Mouse (Mus musculus) stomach, embryonic 14.5 days (tissue): ENCODE measurements around the gene Slc25a23. TPM values are rescaled to one million over a fixed set of nuclear protein-coding genes. Genes with fewer than 3 reads are reported as not detected.

Source experiments
- ATAC-seq: fragments of 200-750 bp; cut with Nextera tagmentation; 2 replicates; pipeline ENCODE4 v1.8.0; 2017; ENCODE audit warnings: low read depth, moderate TSS enrichment; ENCODE audit not compliant: insufficient number of reproducible peaks, insufficient read depth, low FRiP score
- H3K27ac ChIP-seq: fragments of 300-500 bp; sonication (generic); 2 replicates; pipeline ENCODE4 v1.5.1; 2014; ENCODE audit warnings: mild to moderate bottlenecking, low read length, moderate library complexity, mixed read lengths
- H3K27me3 ChIP-seq: fragments of 300-500 bp; sonication (generic); 2 replicates; pipeline ENCODE4 v1.6.1; 2014; ENCODE audit warnings: low read length, control low read depth, mixed read lengths; ENCODE audit not compliant: control insufficient read depth, insufficient read depth
- H3K36me3 ChIP-seq: fragments of 300-500 bp; sonication (generic); 2 replicates; pipeline ENCODE4 v1.6.1; 2014; ENCODE audit warnings: mild to moderate bottlenecking, control low read depth, low read length, moderate library complexity, mixed read lengths; ENCODE audit not compliant: control insufficient read depth, insufficient read depth
- H3K4me1 ChIP-seq: fragments of 300-500 bp; sonication (generic); 2 replicates; pipeline ENCODE4 v1.6.1; 2014; ENCODE audit warnings: low read length, control low read depth, mixed read lengths; ENCODE audit not compliant: control insufficient read depth, insufficient read depth
- H3K4me2 ChIP-seq: fragments of 300-500 bp; sonication (generic); replicated peaks from 2 replicates; pipeline ENCODE4 v1.6.1; 2014; ENCODE audit warnings: low read depth, low read length, control low read depth
- H3K4me3 ChIP-seq: fragments of 300-500 bp; sonication (generic); 2 replicates; pipeline ENCODE4 v1.5.1; 2014; ENCODE audit warnings: low read depth, low read length, control low read depth
- H3K9ac ChIP-seq: fragments of 300-500 bp; sonication (generic); replicated peaks from 2 replicates; pipeline ENCODE4 v1.6.1; 2014; ENCODE audit warnings: low read depth, mild to moderate bottlenecking, control low read depth, low read length, moderate library complexity, mixed read lengths
- H3K9me3 ChIP-seq: fragments of 300-500 bp; sonication (generic); 2 replicates; pipeline ENCODE4 v1.6.1; 2016; ENCODE audit warnings: low read depth, low read length, control low read depth; ENCODE audit not compliant: control insufficient read depth
- WGBS: fragments of 180-500 bp; shearing (Covaris S2); extraction: QIAGEN DNeasy Blood & Tissue Kit; methylation state at CpG from one replicate; pipeline ENCODE4 v1.1.7; 2014; 5-methylcytosine and 5-hydroxymethylcytosine counted together
- polyA plus RNA-seq: library from polyadenylated mRNA; unstranded; fragments of >200 nt; fragmentation: Nextera tagmentation; extraction: Ambion mirVana; gene quantifications from 2 replicates; pipeline ENCODE4 v1.2.1, GENCODE M21; 2014

The Slc25a23 gene
- polyA plus RNA-seq, 1 experiment from 2014 or later = 12.7 TPM

- no peaks in the 10 kb centered on the region for H3K27me3 ChIP-seq
- no peaks in the 10 kb centered on the region for H3K9me3 ChIP-seq
- no peak overlapping the region for H3K9ac ChIP-seq
- H3K27ac ChIP-seq = no peak overlapping the region
- no peaks in the 10 kb centered on the region for H3K36me3 ChIP-seq
- H3K4me3 ChIP-seq = no peak overlapping the region
- H3K4me1 ChIP-seq = 0 out of 2 replicates have a peak, but pooled peaks cover 8% of the 10 kb centered on the region
- WGBS = 96% methylated on average over 31 of the region's 31 CpGs
- H3K4me2 ChIP-seq = no peak overlapping the region
- ATAC-seq = no peak
These were observed 21.7 kb upstream of the Slc25a23 start for GRCm38 (mm10) chr17:57081234-57081842.

GRCm38 (mm10) chr17:57079919-57080318, 20.3 kb upstream of the Slc25a23 start:
- H3K27ac ChIP-seq = no peak overlapping the region
- WGBS = 59% methylated on average over 3 of the region's 3 CpGs

GRCm38 (mm10) chr17:57078336-57078735, 18.7 kb upstream of the Slc25a23 start, which contains the start of gene Dennd1c:
Gene Dennd1c, minus strand, starts transcription at chr17:57078514.
- Histone ChIP-seq H3K36me3 (no peaks in the 10 kb centered on the region), H3K4me1 (0 out of 2 replicates have a peak, but pooled peaks cover 8% of the 10 kb centered on the region), H3K4me3 (no peak within 1 kb of the TSS), H3K27me3 (no peaks in the 10 kb centered on the region), H3K9ac (no peak within 1 kb of the TSS), H3K4me2 (no peak within 1 kb of the TSS), H3K9me3 (no peaks in the 10 kb centered on the region), H3K27ac (no peak within 1 kb of the TSS)
- WGBS = 33% methylated on average over 6 of the region's 6 CpGs
- no peak for ATAC-seq

More at GRCm38 (mm10) chr17:57079919-57080318, 20.3 kb upstream of the Slc25a23 start:
- 0 out of 2 replicates have a peak, but pooled peaks cover 8% of the 10 kb centered on the region for H3K4me1 ChIP-seq
- H3K27me3 ChIP-seq = no peaks in the 10 kb centered on the region
- no peaks in the 10 kb centered on the region for H3K9me3 ChIP-seq
- peak; percentile 50; the same call in 1 of the 2 replicates for ATAC-seq
- H3K4me3 ChIP-seq = no peak overlapping the region
- no peak overlapping the region for H3K9ac ChIP-seq
- no peak overlapping the region for H3K4me2 ChIP-seq
- H3K36me3 ChIP-seq = no peaks in the 10 kb centered on the region

GRCm38 (mm10) chr17:57076916-57077315, 17.3 kb upstream of the Slc25a23 start:
- 48% methylated on average over 3 of the region's 3 CpGs for WGBS
- no peak overlapping the region for H3K9ac ChIP-seq
- H3K27me3 ChIP-seq = no peaks in the 10 kb centered on the region
- H3K27ac ChIP-seq = no peak overlapping the region
- ATAC-seq = no peak
- no peaks in the 10 kb centered on the region for H3K36me3 ChIP-seq
- H3K9me3 ChIP-seq = no peaks in the 10 kb centered on the region
- H3K4me1 ChIP-seq = 0 out of 2 replicates have a peak, but pooled peaks cover 8% of the 10 kb centered on the region
- H3K4me3 ChIP-seq = no peak overlapping the region
- H3K4me2 ChIP-seq = no peak overlapping the region

GRCm38 (mm10) chr17:57070699-57071098, 11.0 kb upstream of the Slc25a23 start:
- Histone ChIP-seq H3K9me3 (no peaks in the 10 kb centered on the region), H3K4me1 (0 out of 2 replicates have a peak, but pooled peaks cover 2% of the 10 kb centered on the region), H3K27ac (no peak overlapping the region), H3K27me3 (no peaks in the 10 kb centered on the region), H3K36me3 (no peaks in the 10 kb centered on the region), H3K9ac (no peak overlapping the region), H3K4me2 (peak overlapping the region; percentile 38), H3K4me3 (peak overlapping the region; percentile 17)
- peak; percentile 75 for ATAC-seq
- 5% methylated on average over 11 of the region's 11 CpGs for WGBS

GRCm38 (mm10) chr17:57070272-57070671, 10.6 kb upstream of the Slc25a23 start:
- H3K9ac ChIP-seq = no peak overlapping the region

GRCm38 (mm10) chr17:57066908-57067307, 7.2 kb upstream of the Slc25a23 start:
- 65% methylated on average over 5 of the region's 5 CpGs for WGBS
- ATAC-seq = no peak

More at GRCm38 (mm10) chr17:57070272-57070671, 10.6 kb upstream of the Slc25a23 start:
- Histone ChIP-seq H3K27me3 (no peaks in the 10 kb centered on the region), H3K4me1 (0 out of 2 replicates have a peak, but pooled peaks cover 2% of the 10 kb centered on the region), H3K9me3 (no peaks in the 10 kb centered on the region), H3K27ac (0 out of 2 replicates have a peak overlapping the region, but pooled peaks have one; percentile 33), H3K4me3 (peak overlapping the region; percentile 17), H3K4me2 (peak overlapping the region; percentile 38), H3K36me3 (no peaks in the 10 kb centered on the region)
- 16% methylated on average over 9 of the region's 9 CpGs for WGBS
- ATAC-seq = no peak

GRCm38 (mm10) chr17:57063031-57063430, 3.4 kb upstream of the Slc25a23 start:
- Histone ChIP-seq H3K27me3 (peaks cover 15% of the 10 kb centered on the region; the same call in 1 of the 2 replicates), H3K4me3 (peak overlapping the region; percentile 34), H3K9me3 (no peaks in the 10 kb centered on the region), H3K36me3 (no peaks in the 10 kb centered on the region), H3K4me1 (peaks cover 3% of the 10 kb centered on the region; the same call in 1 of the 2 replicates), H3K27ac (peak overlapping the region; percentile 80; the same call in 1 of the 2 replicates), H3K4me2 (peak overlapping the region; percentile 25), H3K9ac (peak overlapping the region; percentile 25; the same call in 1 of the 2 replicates)
- ATAC-seq = no peak
- 7% methylated on average over 8 of the region's 8 CpGs for WGBS

More at GRCm38 (mm10) chr17:57066908-57067307, 7.2 kb upstream of the Slc25a23 start:
- peaks cover 12% of the 10 kb centered on the region; the same call in 1 of the 2 replicates for H3K27me3 ChIP-seq
- no peak overlapping the region for H3K4me3 ChIP-seq
- H3K27ac ChIP-seq = no peak overlapping the region
- 0 out of 2 replicates have a peak, but pooled peaks cover 2% of the 10 kb centered on the region for H3K4me1 ChIP-seq
- H3K9ac ChIP-seq = no peak overlapping the region
- H3K36me3 ChIP-seq = no peaks in the 10 kb centered on the region
- no peak overlapping the region for H3K4me2 ChIP-seq
- H3K9me3 ChIP-seq = no peaks in the 10 kb centered on the region
